Mouse (Mus musculus): ENCODE results near the gene Fbxl7. TPM values are rescaled to one million over a fixed set of nuclear protein-coding genes. Genes with fewer than 3 reads are reported as not detected.

Gene Fbxl7
- polyA plus RNA-seq, 1 experiment = not detected

DNA sequence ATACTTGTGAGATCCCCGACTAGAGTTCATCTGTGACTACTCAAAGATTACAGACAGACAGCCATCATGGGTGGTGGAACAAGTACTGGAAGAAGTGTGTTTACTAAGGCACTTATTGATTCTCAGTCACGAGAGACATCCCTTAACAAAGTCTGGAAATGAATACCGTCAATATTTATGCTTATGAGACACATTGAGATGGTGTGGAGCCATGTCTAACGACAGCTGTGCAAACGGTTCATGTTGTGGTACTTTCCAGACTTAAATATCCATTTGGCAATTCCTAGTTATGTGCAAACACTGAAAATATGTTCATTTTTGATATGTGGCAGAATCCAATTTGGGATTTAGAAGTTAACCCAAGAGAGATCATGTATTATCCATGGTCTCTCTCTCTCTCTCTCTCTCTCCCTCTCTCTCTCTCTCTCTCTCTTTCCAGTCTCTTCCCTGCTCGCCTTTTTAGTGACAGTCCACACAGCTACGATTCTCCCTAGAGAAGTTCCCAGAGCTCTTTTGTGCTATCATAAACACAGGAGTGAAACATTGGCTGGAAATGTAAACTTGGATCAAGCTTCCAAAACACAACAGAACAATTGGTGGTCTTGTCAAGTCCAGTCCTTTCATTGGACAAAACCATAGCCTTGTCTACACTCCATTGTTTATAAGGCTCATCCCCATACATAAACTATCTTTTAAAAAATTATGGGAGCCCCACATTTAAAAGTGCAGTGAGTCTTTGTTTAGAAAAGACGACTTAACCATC lies 315.3 kb downstream of the Fbxl7 start:
- TF ChIP-seq POLR2A (IDR thresholded peaks at IDR 0.05; ENCODE audit: borderline replicate concordance, low read depth, low read length) (no peak), CTCF (IDR thresholded peaks at IDR 0.05; ENCODE audit: low read depth, low read length) (no peak)
- no peak overlapping the region for H3K27ac ChIP-seq (ENCODE audit: insufficient read depth, low read depth, low read length)
- no peak overlapping the region for H3K4me3 ChIP-seq (ENCODE audit: insufficient read depth, low read length)
- H3K4me1 ChIP-seq (ENCODE audit: control insufficient read depth, insufficient read depth, low read length) = no peaks in the 10 kb centered on the region

DNA sequence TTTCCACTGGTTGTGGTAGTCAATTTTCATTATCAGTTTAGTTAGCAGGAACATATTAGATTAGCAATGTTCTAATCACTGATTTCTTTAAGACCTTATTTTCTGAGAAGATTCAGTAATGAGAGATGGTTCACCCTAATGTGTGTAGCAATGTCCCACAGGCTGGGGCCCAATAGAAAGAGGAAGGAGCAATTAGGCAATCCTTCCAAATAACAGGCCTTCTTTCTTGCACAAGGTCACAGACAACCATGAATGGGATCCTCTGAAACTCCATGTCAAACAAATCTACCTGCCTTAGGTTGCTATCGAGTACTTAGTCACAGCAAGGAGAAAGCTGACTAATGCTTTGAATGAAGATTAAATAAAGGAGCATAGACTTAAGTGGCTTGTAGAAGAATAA lies 316.9 kb downstream of the Fbxl7 start:
- no peak for TF ChIP-seq CTCF (IDR thresholded peaks at IDR 0.05; ENCODE audit: low read depth, low read length)
- no peak for TF ChIP-seq POLR2A (IDR thresholded peaks at IDR 0.05; ENCODE audit: borderline replicate concordance, low read depth, low read length)
- Histone ChIP-seq H3K4me1 (ENCODE audit: control insufficient read depth, insufficient read depth, low read length) (no peaks in the 10 kb centered on the region), H3K4me3 (ENCODE audit: insufficient read depth, low read length) (no peak overlapping the region), H3K27ac (ENCODE audit: insufficient read depth, low read depth, low read length) (no peak overlapping the region)

DNA sequence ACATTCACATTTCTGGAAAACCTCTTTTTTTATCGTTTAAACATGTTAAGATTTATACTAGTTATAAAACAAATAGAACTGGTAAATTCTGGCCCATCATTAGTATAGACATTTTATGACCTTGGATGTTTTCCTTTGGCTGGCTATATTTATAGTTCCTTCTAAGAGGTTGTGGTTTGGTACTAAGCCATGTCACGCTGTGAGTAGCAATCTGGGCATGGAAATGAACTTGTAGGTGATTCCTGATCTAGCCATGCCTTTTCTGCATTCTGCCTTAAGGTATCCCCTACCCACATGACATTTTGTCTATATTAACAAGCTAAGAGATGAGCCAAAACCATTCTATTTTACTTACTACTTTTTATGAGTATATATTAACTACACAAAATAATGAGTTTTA lies 329.3 kb downstream of the Fbxl7 start:
- Histone ChIP-seq H3K4me3 (ENCODE audit: insufficient read depth, low read length) (no peak overlapping the region), H3K27ac (ENCODE audit: insufficient read depth, low read depth, low read length) (no peak overlapping the region), H3K4me1 (ENCODE audit: control insufficient read depth, insufficient read depth, low read length) (no peaks in the 10 kb centered on the region)
- no peak for TF ChIP-seq CTCF (IDR thresholded peaks at IDR 0.05; ENCODE audit: low read depth, low read length)
- TF ChIP-seq POLR2A (IDR thresholded peaks at IDR 0.05; ENCODE audit: borderline replicate concordance, low read depth, low read length) = no peak

DNA sequence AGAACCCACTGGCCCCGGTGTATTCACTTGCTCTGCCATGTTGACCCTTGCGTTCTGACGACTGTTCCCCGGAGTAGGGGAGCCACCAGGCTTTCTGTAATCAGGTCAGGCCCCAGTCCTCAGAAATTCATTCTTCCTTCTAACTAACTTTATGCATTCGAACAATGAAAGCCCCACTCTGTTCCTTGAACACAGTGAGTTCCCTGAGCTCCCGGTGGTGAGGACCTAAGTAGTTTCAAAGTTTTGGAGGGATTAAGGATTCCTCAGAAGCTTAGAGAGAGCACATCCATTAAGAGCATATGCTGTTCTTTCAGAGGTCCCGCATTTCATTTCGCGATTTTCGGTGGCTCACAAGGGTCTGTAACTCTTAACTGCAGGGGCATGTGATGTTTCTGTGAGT lies 341.8 kb downstream of the Fbxl7 start:
- no peaks in the 10 kb centered on the region for H3K4me1 ChIP-seq (ENCODE audit: control insufficient read depth, insufficient read depth, low read length)
- TF ChIP-seq CTCF (IDR thresholded peaks at IDR 0.05; ENCODE audit: low read depth, low read length) = no peak
- no peak for TF ChIP-seq POLR2A (IDR thresholded peaks at IDR 0.05; ENCODE audit: borderline replicate concordance, low read depth, low read length)
- no peak overlapping the region for H3K4me3 ChIP-seq (ENCODE audit: insufficient read depth, low read length)
- no peak overlapping the region for H3K27ac ChIP-seq (ENCODE audit: insufficient read depth, low read depth, low read length)

DNA sequence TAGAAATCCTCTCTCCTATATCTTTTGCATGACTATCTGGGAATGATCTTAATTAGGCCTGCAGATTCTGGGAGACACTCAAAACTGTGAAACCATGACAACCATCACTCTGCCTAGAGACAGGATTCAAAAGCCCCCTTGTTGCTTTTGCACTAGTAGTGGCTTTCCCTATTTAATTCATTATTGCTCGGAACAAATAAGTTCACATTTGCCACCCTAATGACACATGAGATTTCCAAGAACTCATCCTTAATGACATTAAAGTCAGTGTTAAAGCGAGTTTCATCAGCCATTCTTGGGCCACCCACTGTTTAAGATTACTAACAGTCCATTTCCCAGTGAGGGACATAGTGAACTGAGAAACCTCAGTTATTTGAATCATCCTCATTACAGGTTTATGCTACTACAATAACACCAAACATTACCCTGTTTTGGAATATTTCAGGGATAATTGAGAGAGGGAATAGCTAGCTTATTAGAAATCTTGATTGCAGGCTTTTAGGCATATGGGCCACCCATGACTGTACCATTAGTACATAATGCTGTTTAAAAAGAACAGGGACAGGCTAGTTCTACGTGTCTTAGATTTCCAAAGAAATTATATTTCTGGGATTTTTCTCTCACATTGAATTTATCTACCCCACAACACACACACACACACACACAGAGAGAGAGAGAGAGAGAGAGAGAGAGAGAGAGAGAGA lies 361.2 kb downstream of the Fbxl7 start:
- no peak overlapping the region for H3K4me3 ChIP-seq (ENCODE audit: insufficient read depth, low read length)
- TF ChIP-seq POLR2A (IDR thresholded peaks at IDR 0.05; ENCODE audit: borderline replicate concordance, low read depth, low read length) = no peak
- no peak for TF ChIP-seq CTCF (IDR thresholded peaks at IDR 0.05; ENCODE audit: low read depth, low read length)
- H3K4me1 ChIP-seq (ENCODE audit: control insufficient read depth, insufficient read depth, low read length) = no peaks in the 10 kb centered on the region
- no peak overlapping the region for H3K27ac ChIP-seq (ENCODE audit: insufficient read depth, low read depth, low read length)

DNA sequence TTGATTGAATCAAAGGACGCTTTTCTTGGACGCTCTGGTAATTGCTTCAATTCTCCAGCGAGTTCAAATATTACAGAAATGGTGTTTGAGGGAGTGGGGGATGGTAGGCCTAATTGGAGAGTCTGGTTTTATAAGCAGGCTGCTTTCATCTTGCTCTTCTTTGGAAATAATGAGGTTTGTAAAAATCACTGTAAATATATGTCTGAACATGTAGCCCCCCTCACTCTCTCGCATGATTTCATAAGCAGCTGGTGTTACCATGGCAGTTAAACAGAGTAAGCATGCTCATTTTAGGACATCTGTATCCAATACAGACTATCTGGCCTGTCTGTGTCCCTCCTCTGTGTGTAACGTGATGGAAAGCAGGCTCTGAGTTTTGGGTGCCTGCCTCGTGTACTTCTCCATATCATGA lies 376.2 kb downstream of the Fbxl7 start:
- Histone ChIP-seq H3K27ac (ENCODE audit: insufficient read depth, low read depth, low read length) (no peak overlapping the region), H3K4me3 (ENCODE audit: insufficient read depth, low read length) (no peak overlapping the region), H3K4me1 (ENCODE audit: control insufficient read depth, insufficient read depth, low read length) (no peaks in the 10 kb centered on the region)
- no peak for TF ChIP-seq POLR2A (IDR thresholded peaks at IDR 0.05; ENCODE audit: borderline replicate concordance, low read depth, low read length)
- TF ChIP-seq CTCF (IDR thresholded peaks at IDR 0.05; ENCODE audit: low read depth, low read length) = no peak

DNA sequence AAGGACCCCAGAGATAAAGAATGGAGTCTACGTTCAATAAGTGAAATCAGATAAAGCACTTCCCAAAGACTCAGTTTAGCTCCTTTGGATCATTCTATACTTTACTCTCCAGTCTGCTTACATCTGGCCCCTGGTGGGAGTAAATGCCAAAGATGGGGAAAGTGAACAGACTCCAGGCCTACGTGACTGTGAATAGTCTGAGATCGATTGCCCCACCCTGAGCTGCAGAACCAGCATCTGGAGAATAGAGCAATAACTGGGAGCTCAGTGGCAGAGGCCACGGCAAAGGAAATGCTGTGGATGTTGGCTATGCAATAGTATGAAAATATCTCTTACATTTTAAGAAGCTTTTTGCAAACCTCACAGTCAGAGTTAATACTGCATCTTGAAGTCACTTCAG lies 394.4 kb downstream of the Fbxl7 start:
- no peaks in the 10 kb centered on the region for H3K4me1 ChIP-seq (ENCODE audit: control insufficient read depth, insufficient read depth, low read length)

More for the DNA sequence above, 394.4 kb downstream of the Fbxl7 start:
- TF ChIP-seq POLR2A (IDR thresholded peaks at IDR 0.05; ENCODE audit: borderline replicate concordance, low read depth, low read length) = no peak
- TF ChIP-seq CTCF (IDR thresholded peaks at IDR 0.05; ENCODE audit: low read depth, low read length) = no peak
- no peak overlapping the region for H3K27ac ChIP-seq (ENCODE audit: insufficient read depth, low read depth, low read length)
- no peak overlapping the region for H3K4me3 ChIP-seq (ENCODE audit: insufficient read depth, low read length)

All from bone marrow macrophage, adult 2 months (primary cell).